In genomic region chr8:46367125-46367524, GRCm38 (mm10) we compare ENCODE assay signal across 14 mouse cellular contexts.
"Had no signal": no experiment of that assay in that cellular context is flagged by ENCODE, and none has a peak within 500 bp of the region (broad histone marks: within the 10 kb centered on the region; RNA-seq: fewer than 3 reads in every experiment).

No protein-coding gene starts in this region.

- H3K4me3 ChIP-seq: limb, embryonic 15.5 days; liver, embryonic 12.5 days; midbrain, embryonic 12.5 days; stomach, embryonic 15.5 days had no signal

- ATAC-seq: liver, embryonic 12.5 days had no signal

- H3K4me1 ChIP-seq: limb, embryonic 15.5 days; liver, embryonic 12.5 days; midbrain, embryonic 12.5 days; stomach, embryonic 15.5 days had no signal

- H3K27me3 ChIP-seq: limb, embryonic 15.5 days; liver, embryonic 12.5 days; midbrain, embryonic 12.5 days; stomach, embryonic 15.5 days had no signal

- H3K36me3 ChIP-seq: limb, embryonic 15.5 days; liver, embryonic 12.5 days; midbrain, embryonic 12.5 days; stomach, embryonic 15.5 days had no signal

- H3K9ac ChIP-seq: limb, embryonic 15.5 days; liver, embryonic 12.5 days; lung, embryonic 14.5 days; midbrain, embryonic 12.5 days; stomach, embryonic 15.5 days had no signal

- H3K4me2 ChIP-seq: limb, embryonic 15.5 days; liver, embryonic 12.5 days; lung, embryonic 14.5 days; midbrain, embryonic 12.5 days; stomach, embryonic 15.5 days had no signal

- H3K27ac ChIP-seq: limb, embryonic 15.5 days; liver, embryonic 12.5 days; midbrain, embryonic 12.5 days; stomach, embryonic 15.5 days had no signal

- DNase-seq: kidney, adult 8-10 months; kidney, postnatal 36 days; layer of hippocampus, adult 9-11 months; layer of hippocampus, postnatal 36 days; lung, postnatal 10 days; lung, postnatal 4 days; right cerebral cortex, postnatal 14 days; thymus, adult 2 months; thymus, postnatal 36 days had no signal

- H3K9me3 ChIP-seq: limb, embryonic 15.5 days; liver, embryonic 12.5 days; midbrain, embryonic 12.5 days; stomach, embryonic 15.5 days had no signal
